Mouse (Mus musculus) stomach, postnatal 0 days (tissue): ENCODE data around the gene Hoxa3.

Experiments
- CTCF ChIP-seq: IDR thresholded peaks from 2 replicates; pipeline ENCODE4 v1.5.1; 2016; ENCODE audit warnings: antibody characterized with exemption, low read depth, mild to moderate bottlenecking, moderate library complexity
- EP300 ChIP-seq: optimal IDR thresholded peaks from 2 replicates; pipeline ENCODE3; 2016; ENCODE audit warnings: antibody characterized with exemption

GRCm38 (mm10) chr6:52208868-52209684, 4.1 kb downstream of the Hoxa3 start:
- TF ChIP-seq CTCF: no peak
- no peak for TF ChIP-seq EP300
